Mouse (Mus musculus): ENCODE measurements around the gene Tomm34.
"Not testable (repeated sequence)": the region's sequence is repeated elsewhere in the genome, so short reads cannot be mapped to it uniquely, and the experiment has no call there.

Tomm34 gene

GRCm38 (mm10) chr2:164076874-164077425, 6.0 kb upstream of the Tomm34 start:
- DNase-seq (ENCODE audit: low spot score in 2 of 2), result no peak

GRCm38 (mm10) chr2:164075088-164075487, 4.1 kb upstream of the Tomm34 start:
- DNase-seq (ENCODE audit: low spot score in 2 of 2), result no peak

- DNase-seq (ENCODE audit: low spot score in 2 of 2), result peak; percentile 98
Observed at GRCm38 (mm10) chr2:164073918-164074578, 3.1 kb upstream of the Tomm34 start.

- no peak for DNase-seq (ENCODE audit: low spot score in 2 of 2)
Observed at GRCm38 (mm10) chr2:164073120-164073519, 2.2 kb upstream of the Tomm34 start.

DNA sequence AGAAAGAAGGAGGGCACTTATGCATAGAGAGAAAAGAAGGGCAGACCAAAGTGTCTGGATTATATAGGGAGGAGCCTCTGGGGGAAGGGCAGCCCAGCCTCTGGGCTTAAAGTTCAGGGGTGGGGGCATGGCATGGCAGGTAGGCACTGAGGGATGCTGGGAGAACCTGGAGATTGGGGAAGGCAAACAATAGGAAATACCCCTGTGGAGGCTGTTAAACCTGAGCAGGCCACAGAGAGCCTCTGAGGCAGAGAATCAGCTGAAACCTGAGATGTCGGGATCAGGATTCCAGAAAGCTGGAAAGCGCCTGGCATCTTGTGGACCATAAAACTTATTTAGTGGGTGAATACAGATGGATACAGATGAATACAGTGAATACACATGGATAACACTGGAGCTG, 1.1 kb upstream of the Tomm34 start:
- DNase-seq (ENCODE audit: low spot score in 2 of 2), result no peak

DNA sequence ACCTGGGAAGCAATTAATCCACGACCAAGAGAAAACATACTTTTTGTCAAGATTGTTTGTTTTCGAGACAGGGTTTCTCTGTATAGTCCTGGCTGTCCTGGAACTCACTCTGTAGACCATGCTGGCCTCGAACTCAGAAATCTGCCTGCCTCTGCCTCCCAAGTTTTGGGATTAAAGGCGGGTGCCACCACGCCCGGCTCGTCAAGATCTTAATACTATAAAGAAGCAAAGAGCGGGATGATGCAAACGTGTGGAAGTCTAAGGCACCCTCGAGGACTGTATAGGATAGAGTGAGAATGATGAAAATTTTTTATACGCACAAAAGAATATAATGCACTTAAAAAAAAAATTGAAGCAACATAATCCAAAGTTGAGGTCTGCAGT, 460 bp upstream of the Tomm34 start:
- DNase-seq (ENCODE audit: low spot score in 2 of 2), result not testable (repeated sequence)

DNA sequence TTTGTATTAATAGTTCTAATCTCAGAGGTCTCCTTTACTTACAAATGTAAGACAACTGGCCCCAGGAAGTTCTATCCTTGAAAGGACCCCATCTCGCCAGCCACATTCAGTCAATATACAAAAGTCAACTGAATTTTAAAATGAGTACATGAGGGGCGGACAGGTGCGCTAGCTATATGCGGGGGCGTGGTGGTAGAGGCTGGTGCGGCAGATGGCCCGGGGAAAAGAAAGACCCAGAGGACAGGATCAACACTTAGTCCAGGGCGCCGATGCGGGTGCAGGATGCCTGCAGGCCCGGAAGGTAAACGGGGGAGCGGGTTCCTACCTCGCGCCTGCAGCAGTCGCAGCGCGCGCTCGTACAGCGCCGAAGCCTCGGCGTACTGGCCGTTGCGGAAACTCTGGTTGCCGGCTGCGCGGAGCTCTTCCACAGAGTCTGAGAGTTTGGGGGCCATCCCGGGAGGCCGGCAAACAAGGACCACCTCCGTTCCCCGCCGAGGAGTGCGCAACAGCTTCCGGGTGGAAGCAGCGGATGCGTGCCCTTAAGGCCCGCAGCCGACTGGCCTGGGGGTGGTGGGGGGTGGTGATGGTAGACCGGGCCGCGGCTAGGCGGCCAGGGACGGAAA, 716 bp downstream of the Tomm34 start, which contains the start of gene Stk4:
TSS of gene Stk4 (plus strand) at position 181 of the 623 bp plus-strand sequence.
- no peak for DNase-seq (ENCODE audit: low spot score in 2 of 2)

- no peak for DNase-seq (ENCODE audit: low spot score in 2 of 2)
Observed at GRCm38 (mm10) chr2:164059634-164060235, 11.2 kb downstream of the Tomm34 start.

- DNase-seq (ENCODE audit: low spot score in 2 of 2), result no peak
Observed at GRCm38 (mm10) chr2:164054671-164055070, 16.3 kb downstream of the Tomm34 start.

DNA sequence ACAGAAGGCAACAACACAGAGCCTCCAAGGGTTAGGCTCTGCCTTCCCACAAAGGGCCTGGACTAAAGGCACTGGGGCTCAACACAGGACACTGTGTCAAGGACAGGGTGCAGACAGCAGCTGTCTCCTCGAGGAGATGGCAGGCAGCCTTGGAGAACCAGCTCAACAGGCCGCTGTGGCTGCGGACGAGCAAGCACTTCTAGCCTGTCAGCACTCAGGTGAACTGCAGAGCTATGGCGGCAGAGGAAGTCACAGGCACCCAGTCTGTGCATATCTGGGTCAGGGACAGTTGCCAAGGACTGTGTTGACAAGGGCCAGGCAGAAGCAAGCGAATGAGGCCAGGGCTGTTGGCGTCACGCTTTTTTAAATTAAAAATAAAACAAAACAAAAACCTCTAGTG, 17.2 kb downstream of the Tomm34 start:
- DNase-seq (ENCODE audit: low spot score in 2 of 2), result no peak

GRCm38 (mm10) chr2:164047197-164047690, 23.7 kb downstream of the Tomm34 start:
- DNase-seq (ENCODE audit: low spot score in 2 of 2), result no peak

DNA sequence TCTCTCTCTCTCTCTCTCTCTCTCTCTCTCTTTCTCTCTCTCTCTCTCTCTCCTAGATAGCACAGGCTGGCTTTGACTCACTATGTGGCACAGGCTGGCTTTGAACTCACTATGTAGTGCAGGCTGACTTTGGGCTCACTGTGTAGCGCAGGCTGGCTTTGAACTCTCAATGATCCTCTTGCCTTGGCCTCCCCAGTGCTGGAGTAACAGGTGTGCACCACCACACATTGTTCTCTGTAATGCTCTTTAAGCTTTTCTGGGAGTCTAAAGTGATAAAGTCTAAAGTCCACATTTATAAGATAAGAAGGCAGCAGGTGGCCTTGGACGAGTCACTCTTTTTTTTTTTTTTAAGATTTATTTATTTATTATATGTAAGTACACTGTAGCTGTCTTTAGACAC, 29.4 kb downstream of the Tomm34 start:
- no peak for DNase-seq (ENCODE audit: low spot score in 2 of 2)

GRCm38 (mm10) chr2:164040949-164041348, 30.0 kb downstream of the Tomm34 start:
- DNase-seq (ENCODE audit: low spot score in 2 of 2), result no peak

DNA sequence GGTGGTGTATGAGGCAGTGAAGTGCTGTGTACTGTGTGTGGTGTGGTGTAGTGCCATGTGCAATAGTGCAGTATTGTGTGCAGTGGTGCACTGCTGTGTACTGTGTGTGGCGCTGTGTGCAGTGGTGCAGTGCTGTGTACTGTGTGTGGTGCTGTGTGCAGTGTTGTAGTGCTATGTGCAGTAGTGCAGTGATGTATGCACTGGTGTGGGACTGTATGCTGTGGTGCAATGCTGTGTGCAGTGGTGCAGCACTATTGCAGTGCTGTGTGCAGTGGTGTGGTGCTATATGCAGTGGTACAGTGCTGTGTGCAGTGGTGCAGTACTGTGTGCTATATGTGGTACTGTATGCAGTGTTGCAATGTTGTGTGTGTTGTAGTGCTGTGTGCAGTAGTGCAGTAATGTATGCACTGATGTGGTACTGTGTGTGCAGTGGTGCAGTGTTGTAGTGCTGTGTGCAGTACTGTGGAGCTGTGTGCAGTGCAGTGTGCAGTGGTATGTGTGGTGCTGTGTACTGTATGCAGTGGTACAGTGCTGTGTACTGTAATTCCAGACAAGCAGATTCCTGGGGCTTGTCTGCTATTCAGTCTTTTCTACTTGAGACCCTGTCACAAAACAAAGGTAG, 32.5 kb downstream of the Tomm34 start:
- no peak for DNase-seq (ENCODE audit: low spot score in 2 of 2)

DNA sequence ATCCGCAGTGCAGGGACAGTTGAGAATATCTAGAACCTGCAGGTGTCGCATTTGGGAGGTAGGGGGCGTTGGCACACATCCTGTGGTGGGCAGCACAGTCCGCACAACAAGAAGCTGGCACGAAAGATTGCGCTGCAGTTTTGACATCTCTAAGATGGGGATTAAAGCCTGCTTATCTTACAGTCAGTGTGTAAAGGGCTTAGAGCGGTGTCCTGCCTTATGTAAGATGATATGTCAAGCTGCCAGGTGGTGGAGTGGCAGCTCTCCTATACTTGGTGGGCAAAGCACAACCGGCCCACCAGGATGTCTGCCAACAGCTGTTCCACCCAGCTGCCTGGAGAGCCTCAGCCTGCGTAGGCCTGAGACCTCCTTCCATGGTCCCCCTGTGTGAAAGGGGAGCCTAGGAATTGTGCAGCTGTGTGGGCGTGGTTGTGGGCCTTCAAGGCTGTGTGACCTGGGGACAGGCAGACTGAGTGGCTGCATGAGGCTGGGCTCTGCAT, 34.4 kb downstream of the Tomm34 start:
- no peak for DNase-seq (ENCODE audit: low spot score in 2 of 2)

GRCm38 (mm10) chr2:164032973-164033372, 38.0 kb downstream of the Tomm34 start:
- DNase-seq (ENCODE audit: low spot score in 2 of 2), result no peak

GRCm38 (mm10) chr2:164031147-164031546, 39.8 kb downstream of the Tomm34 start:
- DNase-seq (ENCODE audit: low spot score in 2 of 2), result no peak

GRCm38 (mm10) chr2:164025150-164025549, 45.8 kb downstream of the Tomm34 start, which contains the start of gene Pabpc1l:
Gene Pabpc1l, plus strand, starts transcription at chr2:164025450.
- DNase-seq (ENCODE audit: low spot score in 2 of 2), result no peak

- no peak for DNase-seq (ENCODE audit: low spot score in 2 of 2)
Observed at GRCm38 (mm10) chr2:164022104-164022503, 48.9 kb downstream of the Tomm34 start.

GRCm38 (mm10) chr2:164019943-164020342, 51.0 kb downstream of the Tomm34 start:
- DNase-seq (ENCODE audit: low spot score in 2 of 2), result no peak

DNA sequence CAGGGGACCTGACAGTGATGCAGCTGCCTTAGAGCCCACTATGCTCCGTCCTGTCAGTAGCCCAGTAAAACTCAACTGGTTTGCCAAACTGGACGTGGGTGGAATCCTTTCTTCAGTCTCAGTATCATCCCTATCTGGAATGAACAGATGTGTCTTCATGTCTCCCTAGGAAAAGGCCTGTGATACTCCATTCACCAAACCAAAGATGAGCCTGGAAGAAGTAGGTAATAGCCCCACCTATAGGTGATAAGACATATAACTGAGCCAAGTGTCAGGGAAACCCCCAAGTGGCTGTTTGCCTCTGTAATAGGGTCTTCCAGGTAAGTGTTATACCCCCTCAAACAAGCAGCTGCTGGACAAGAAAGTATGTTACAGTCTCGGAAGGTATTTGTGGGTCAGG, 52.1 kb downstream of the Tomm34 start:
- DNase-seq (ENCODE audit: low spot score in 2 of 2), result no peak

- no peak for DNase-seq (ENCODE audit: low spot score in 2 of 2)
Observed at GRCm38 (mm10) chr2:164015304-164015703, 55.7 kb downstream of the Tomm34 start.
